Mouse (Mus musculus): ENCODE measurements around the gene Vasn. TPM values are rescaled to one million over a fixed set of nuclear protein-coding genes. Genes with fewer than 3 reads are reported as not detected.

The Vasn gene
- polyA plus RNA-seq, 1 experiment from 2014 or later: 4.7 TPM

DNA sequence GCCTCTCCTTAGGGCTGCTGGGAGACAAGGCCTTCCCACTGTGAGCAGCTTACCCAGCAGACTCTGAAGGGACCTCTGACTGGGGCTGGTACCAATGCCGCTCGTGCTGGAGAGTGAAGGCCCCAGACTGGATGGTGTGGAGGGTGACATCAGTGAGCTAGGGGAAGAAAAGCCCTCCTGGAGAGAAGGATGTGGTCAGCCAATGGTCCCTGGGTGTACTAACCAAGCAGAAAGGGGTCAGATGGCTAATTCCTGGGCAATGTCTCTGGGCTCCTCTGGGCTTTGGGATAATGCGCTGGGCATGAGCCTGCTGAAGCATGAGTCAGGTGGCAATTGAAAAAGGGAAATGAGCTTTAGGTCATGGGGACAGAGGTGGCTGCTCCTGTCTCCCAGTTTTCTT, 6.1 kb upstream of the Vasn start:
- Histone ChIP-seq H3K27ac (no peak overlapping the region), H3K9ac (no peak overlapping the region), H3K36me3 (peaks cover 27% of the 10 kb centered on the region), H3K4me1 (peaks cover 19% of the 10 kb centered on the region), H3K27me3 (replicated peaks) (no peaks in the 10 kb centered on the region), H3K9me3 (replicated peaks) (no peaks in the 10 kb centered on the region), H3K4me3 (no peak overlapping the region), H3K4me2 (no peak overlapping the region)
- 89% methylated on average over 3 of the region's 3 CpGs for WGBS (ENCODE audit: insufficient replicate concordance)
- no peak for ATAC-seq

DNA sequence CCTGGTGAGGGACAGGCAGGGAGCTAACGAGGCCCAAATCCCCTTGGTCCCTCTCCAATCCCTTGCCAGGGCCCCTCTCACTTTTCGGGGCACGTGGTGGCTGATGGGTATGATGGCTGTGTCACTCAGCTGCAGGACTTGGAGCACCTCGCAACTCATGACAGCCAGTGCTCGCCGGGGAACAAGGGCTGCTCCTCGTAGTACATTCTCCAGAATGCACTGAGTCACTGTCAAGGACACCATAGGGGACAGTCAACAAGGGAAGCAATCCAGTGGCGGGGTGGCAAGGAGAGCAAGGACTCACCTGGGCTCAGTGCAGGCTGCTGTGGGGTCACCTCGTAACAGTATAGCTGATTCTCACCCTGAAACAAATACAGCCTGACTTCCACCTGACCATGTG, 5.1 kb upstream of the Vasn start:
- Histone ChIP-seq H3K9ac (no peak overlapping the region), H3K4me1 (peaks cover 27% of the 10 kb centered on the region), H3K4me2 (no peak overlapping the region), H3K36me3 (peaks cover 22% of the 10 kb centered on the region), H3K27ac (no peak overlapping the region), H3K9me3 (replicated peaks) (no peaks in the 10 kb centered on the region), H3K27me3 (replicated peaks) (no peaks in the 10 kb centered on the region), H3K4me3 (no peak overlapping the region)
- WGBS (ENCODE audit: insufficient replicate concordance): 79% methylated on average over 9 of the region's 9 CpGs
- no peak for ATAC-seq

DNA sequence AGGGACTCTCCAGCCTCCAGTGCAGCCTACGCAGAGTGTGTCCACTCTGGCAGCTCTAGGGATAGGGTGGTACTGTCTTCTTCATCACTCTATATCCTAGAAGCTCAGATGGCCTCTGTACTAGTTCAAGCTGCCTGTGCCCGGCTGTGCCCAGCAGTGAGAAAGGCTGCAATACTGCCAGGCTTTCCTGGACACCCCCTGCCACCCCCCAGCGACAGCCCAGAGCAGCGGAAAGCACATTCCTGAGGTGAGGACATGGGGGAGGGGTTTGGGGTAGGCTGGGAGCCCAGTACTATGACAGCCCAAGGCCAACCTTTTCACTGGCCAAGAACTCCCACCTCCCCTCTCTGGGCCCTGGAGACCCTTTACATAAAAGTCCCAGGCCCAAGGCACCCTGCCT, 4.0 kb upstream of the Vasn start:
- H3K27me3 ChIP-seq (replicated peaks): no peaks in the 10 kb centered on the region
- ATAC-seq: no peak

DNA sequence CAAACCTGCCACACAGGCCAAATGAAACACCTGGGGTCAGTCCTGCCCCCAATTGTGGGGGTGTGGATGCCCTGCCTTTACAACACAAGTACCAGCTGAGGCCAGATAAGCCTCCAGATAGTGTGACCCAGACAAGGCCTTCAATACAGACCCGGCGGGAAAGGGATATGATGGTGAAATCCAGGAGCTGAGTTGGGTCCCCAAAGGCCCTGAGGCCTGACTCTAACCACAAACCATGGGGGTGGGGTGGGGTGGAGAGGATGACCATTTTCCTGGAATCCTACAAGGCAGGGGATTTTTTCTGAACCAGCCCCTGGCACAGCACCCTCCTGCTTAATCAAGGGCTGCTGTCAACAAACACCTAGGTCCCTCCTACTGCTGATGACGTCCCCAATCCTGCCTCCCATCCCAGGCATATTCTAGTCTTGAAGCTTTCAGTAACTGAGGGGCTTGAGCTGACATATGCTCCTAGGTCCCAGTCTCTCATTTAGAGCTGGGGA, 800 bp upstream of the Vasn start:
- Histone ChIP-seq H3K4me1 (peaks cover 63% of the 10 kb centered on the region), H3K27me3 (replicated peaks) (no peaks in the 10 kb centered on the region), H3K9me3 (replicated peaks) (no peaks in the 10 kb centered on the region), H3K4me3 (no peak overlapping the region), H3K27ac (no peak overlapping the region), H3K36me3 (peaks cover 3% of the 10 kb centered on the region), H3K4me2 (no peak overlapping the region), H3K9ac (no peak overlapping the region)
- no peak for ATAC-seq
- WGBS (ENCODE audit: insufficient replicate concordance): 67% methylated on average over 3 of the region's 3 CpGs

More for the DNA sequence above, 4.0 kb upstream of the Vasn start:
- Histone ChIP-seq H3K27ac (no peak overlapping the region), H3K9ac (no peak overlapping the region), H3K9me3 (replicated peaks) (no peaks in the 10 kb centered on the region), H3K4me1 (peaks cover 35% of the 10 kb centered on the region), H3K36me3 (peaks cover 19% of the 10 kb centered on the region), H3K4me3 (no peak overlapping the region), H3K4me2 (no peak overlapping the region)
- WGBS (ENCODE audit: insufficient replicate concordance): 83% methylated on average over 4 of the region's 4 CpGs

DNA sequence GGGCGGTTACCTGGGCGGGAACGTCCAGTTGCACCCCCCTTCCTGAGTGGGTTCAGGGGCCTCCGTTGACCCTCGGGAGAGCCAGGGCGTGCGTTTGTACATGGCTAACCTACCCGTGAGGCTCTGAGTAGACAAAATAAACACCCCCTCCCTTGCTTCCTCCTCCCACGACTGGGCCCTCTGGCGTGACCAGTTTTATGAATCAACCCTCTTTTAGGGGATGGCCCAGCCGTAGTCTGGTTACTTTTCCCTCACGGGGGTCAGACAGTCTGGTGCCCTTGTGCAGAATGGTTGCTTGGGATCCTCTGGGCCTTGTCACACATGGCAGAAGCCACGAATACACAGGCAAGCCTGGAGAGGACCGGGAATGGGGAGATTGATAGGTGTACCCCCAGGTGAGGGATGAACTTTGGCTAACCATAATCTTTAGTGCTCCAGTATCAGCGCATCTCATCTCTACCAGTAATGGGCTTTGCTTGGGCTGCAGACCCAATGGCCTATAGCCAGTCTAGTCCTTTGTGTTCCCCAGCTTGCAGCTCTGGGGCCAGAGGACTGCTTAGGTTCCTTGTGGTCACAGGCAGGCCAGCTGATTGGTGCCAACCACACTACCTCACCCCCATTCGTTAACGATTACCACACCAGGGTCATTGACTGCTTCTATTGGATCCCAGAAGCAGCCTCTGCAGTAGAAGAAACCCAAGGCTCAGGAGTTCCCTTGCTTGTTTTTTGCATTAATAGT, 695 bp downstream of the Vasn start:
- no peaks in the 10 kb centered on the region for H3K9me3 ChIP-seq (replicated peaks)
- 0 out of 2 replicates have a peak, but pooled peaks have one; percentile 4 for ATAC-seq
- peak overlapping the region; percentile 75 for H3K27ac ChIP-seq

DNA sequence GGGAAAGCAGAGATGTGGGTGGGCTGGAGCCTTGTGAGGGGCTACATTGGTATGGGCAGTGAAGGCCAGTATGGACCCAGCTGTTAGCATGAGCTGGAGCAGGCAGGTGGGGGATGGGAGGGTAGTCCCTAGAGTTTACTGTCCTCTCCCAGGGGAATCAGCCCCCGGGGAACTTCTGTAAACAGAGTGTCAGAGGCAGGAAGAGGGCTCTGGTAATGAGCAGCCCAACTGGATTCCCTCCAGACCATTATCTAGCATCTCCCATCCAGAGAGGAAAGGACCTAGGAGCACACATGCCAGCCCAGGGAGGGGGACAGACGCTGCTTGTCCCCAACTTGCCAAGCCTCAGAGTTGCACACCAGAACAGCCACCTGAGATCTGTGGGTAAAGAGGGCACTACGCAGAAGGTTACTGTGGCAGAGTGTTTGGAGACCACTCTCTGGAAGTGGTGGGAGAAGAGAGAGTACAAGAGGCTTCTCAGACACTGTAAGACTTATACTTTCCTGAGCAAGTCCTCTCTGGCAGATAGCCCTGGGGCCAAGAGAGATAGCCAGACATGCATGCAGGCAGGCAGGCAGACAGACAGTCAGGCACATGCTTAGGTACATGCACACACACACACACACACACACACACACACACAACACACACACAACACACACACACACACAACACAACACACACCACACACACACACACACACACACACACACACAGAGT, 1.5 kb downstream of the Vasn start:
- Histone ChIP-seq H3K4me2 (peak overlapping the region; percentile 93), H3K36me3 (peaks cover 4% of the 10 kb centered on the region; the same call in 1 of the 2 replicates), H3K9me3 (replicated peaks) (no peaks in the 10 kb centered on the region), H3K9ac (0 out of 2 replicates have a peak overlapping the region, but pooled peaks have one; percentile 14), H3K4me1 (peaks cover 56% of the 10 kb centered on the region), H3K27ac (peak overlapping the region; percentile 75), H3K4me3 (peak overlapping the region; percentile 64), H3K27me3 (replicated peaks) (no peaks in the 10 kb centered on the region)
- 47% methylated on average over 3 of the region's 3 CpGs for WGBS (ENCODE audit: insufficient replicate concordance)
- no peak for ATAC-seq

More for the DNA sequence above, 695 bp downstream of the Vasn start:
- Histone ChIP-seq H3K9ac (peak overlapping the region; percentile 75), H3K27me3 (replicated peaks) (no peaks in the 10 kb centered on the region), H3K4me3 (peak overlapping the region; percentile 64), H3K4me2 (peak overlapping the region; percentile 93), H3K4me1 (peaks cover 63% of the 10 kb centered on the region), H3K36me3 (no peaks in the 10 kb centered on the region)
- 15% methylated on average over 17 of the region's 17 CpGs for WGBS (ENCODE audit: insufficient replicate concordance)

DNA sequence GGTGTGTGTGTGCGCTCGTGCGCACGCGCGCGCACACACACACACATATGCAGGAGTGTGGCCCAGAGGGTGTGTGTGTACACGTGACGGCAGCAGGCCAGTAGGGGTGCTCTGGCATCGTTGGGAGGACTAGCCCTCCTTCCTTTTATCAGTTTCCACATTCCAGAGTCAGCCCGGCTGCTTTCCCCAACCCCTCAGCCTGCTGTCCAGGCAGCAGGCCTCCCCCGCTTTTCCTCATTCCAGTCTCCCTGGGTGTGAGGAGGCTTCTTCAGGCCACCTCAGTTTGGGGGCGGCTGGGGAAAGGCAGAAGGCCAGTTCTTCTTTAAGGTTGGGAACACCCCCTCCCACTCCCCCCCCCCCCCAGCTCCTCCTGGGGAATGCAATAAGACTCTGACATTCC, 2.4 kb downstream of the Vasn start:
- H3K4me2 ChIP-seq: peak overlapping the region; percentile 93
- H3K4me1 ChIP-seq: peaks cover 52% of the 10 kb centered on the region
- peak overlapping the region; percentile 75; the same call in 1 of the 2 replicates for H3K27ac ChIP-seq
- no peak for ATAC-seq
- H3K9ac ChIP-seq: no peak overlapping the region
- WGBS (ENCODE audit: insufficient replicate concordance): 52% methylated on average over 13 of the region's 13 CpGs
- H3K27me3 ChIP-seq (replicated peaks): no peaks in the 10 kb centered on the region
- H3K36me3 ChIP-seq: peaks cover 11% of the 10 kb centered on the region
- no peaks in the 10 kb centered on the region for H3K9me3 ChIP-seq (replicated peaks)
- H3K4me3 ChIP-seq: no peak overlapping the region; the same call in 1 of the 2 replicates

DNA sequence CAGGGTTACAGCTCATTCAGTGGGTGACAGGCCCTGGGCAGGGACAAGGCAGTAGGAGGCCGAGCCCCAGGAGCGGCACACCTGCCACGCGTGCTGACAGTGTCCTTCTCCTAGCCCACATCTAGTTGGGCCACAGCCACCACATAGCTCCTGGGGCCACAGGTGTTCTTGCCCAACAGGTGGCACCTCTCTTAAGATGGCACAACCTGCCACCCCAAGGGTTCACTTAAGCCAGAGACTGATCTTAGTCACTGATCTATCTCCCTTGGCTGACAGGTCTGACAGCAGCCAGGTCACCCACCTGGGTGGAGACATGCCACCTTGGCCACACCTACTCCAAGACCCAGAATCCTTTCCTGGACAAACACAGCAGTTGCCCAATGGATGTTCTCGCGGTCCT, 3.2 kb downstream of the Vasn start:
- Histone ChIP-seq H3K9me3 (replicated peaks) (no peaks in the 10 kb centered on the region), H3K4me2 (peak overlapping the region; percentile 10), H3K9ac (no peak overlapping the region), H3K36me3 (peaks cover 16% of the 10 kb centered on the region), H3K27me3 (replicated peaks) (no peaks in the 10 kb centered on the region), H3K4me3 (no peak overlapping the region), H3K27ac (peak overlapping the region; percentile 61; the same call in 1 of the 2 replicates), H3K4me1 (peaks cover 51% of the 10 kb centered on the region)
- WGBS (ENCODE audit: insufficient replicate concordance): 83% methylated on average over 6 of the region's 6 CpGs
- no peak for ATAC-seq

DNA sequence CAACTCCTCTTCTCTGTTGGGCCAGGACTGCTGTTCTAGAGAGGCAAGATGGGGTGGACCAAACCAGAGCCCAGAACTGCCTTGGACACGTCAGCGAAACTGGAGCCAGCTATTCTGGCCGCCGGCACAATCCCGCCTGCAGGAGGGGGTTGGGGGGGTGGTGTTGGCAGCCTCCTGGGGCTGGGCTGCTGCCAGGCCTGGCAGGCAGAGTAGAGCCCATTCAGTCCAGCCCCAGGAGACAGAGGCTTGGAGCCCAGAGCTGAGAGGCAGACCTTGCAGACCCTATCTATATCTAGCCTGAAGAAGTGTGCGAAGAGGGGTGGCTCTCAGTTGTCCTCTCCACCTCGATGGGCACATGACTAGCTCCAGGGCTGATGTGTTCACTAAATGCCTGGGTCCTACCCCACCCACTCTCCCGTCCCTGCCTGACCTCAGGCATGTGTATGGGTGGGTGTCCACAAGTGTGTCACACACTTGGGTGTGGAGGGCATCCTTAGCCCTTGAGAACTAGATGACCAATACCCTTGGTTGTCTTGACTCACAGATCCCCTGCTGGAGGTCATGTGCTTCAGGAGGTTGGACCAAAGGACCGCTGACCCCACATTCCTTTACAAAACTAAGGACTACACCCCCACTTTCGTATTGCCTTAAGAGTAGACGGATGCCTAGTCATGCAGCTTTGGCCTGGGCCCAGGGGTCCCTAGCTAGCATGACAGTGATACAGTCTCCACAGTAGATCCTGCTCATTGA, 4.1 kb downstream of the Vasn start:
- H3K9me3 ChIP-seq (replicated peaks): no peaks in the 10 kb centered on the region
- H3K4me3 ChIP-seq: no peak overlapping the region
- peaks cover 25% of the 10 kb centered on the region for H3K36me3 ChIP-seq
- H3K9ac ChIP-seq: no peak overlapping the region
- peaks cover 51% of the 10 kb centered on the region for H3K4me1 ChIP-seq
- no peak overlapping the region for H3K4me2 ChIP-seq
- H3K27ac ChIP-seq: no peak overlapping the region
- WGBS (ENCODE audit: insufficient replicate concordance): 74% methylated on average over 11 of the region's 11 CpGs
- H3K27me3 ChIP-seq (replicated peaks): no peaks in the 10 kb centered on the region
- ATAC-seq: no peak

DNA sequence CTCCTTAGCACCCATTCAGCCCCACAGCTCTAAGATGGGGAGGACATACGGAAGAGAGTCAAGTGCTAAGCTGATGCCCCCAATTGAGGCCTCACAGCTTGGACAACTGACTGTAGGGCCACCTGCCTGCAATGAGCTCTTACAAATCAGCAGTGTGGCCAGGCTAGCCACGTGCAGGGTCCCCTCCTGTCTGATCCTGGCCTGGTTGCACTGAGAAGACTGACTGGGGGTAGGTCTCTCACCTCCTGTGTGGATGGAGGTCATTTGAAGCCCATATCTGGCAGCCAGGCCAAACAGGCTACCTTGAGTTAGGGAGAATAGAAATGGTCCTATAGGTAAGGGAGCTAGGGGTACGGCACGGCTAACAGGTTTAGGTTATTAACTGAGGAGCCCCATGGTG, 6.1 kb downstream of the Vasn start:
- H3K4me1 ChIP-seq: peaks cover 32% of the 10 kb centered on the region
- 73% methylated on average over 4 of the region's 4 CpGs for WGBS (ENCODE audit: insufficient replicate concordance)
- ATAC-seq: no peak

DNA sequence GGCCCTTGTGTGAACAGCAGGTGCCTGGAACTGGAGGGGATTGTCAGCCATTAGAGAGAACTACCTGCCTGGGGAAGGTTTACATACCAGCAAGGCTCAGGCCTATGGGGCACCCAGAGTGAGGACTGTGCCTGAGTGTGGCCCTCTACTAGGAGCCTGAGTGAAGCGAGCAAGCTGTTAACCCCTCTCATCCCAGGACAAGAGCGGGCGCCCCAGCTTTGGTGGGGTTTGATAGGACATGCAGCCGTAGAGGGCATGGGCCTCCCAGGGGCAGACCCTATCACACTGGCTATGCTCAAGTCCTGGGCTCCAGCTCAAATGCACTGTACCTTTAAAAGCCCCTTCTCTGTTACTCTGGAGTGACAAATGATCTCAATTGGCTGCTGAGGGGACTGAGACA, 7.1 kb downstream of the Vasn start:
- Histone ChIP-seq H3K4me3 (no peak overlapping the region), H3K27ac (no peak overlapping the region), H3K4me2 (no peak overlapping the region), H3K36me3 (peaks cover 51% of the 10 kb centered on the region), H3K4me1 (peaks cover 22% of the 10 kb centered on the region), H3K27me3 (replicated peaks) (no peaks in the 10 kb centered on the region), H3K9ac (no peak overlapping the region), H3K9me3 (replicated peaks) (no peaks in the 10 kb centered on the region)
- no peak for ATAC-seq
- WGBS (ENCODE audit: insufficient replicate concordance): 76% methylated on average over 4 of the region's 4 CpGs

More for the DNA sequence above, 6.1 kb downstream of the Vasn start:
- Histone ChIP-seq H3K4me3 (no peak overlapping the region), H3K27ac (no peak overlapping the region), H3K36me3 (peaks cover 43% of the 10 kb centered on the region), H3K27me3 (replicated peaks) (no peaks in the 10 kb centered on the region), H3K9ac (no peak overlapping the region), H3K4me2 (no peak overlapping the region), H3K9me3 (replicated peaks) (no peaks in the 10 kb centered on the region)
